Mouse (Mus musculus) hindbrain, embryonic 16.5 days (tissue): ENCODE measurements at regions not wholly inside any gene's neighbourhood (a gene's known extent, or its start where the extent isn't known, plus 50 kb on each side); places are given as distances from the start of the nearest gene placed in this dataset.
A peak's percentile ranks its signal among the peaks of the same experiment; 100 is the strongest.

Source experiments
- ATAC-seq: fragments of 200-750 bp; cut with Nextera tagmentation; 2 replicates; pipeline ENCODE4 v1.8.0; 2017; ENCODE audit warnings: moderate TSS enrichment, moderate library complexity
- H3K27ac ChIP-seq: fragments of 300-500 bp; sonication (generic); 2 replicates; pipeline ENCODE4 v1.5.1; 2014; ENCODE audit warnings: low read depth, mild to moderate bottlenecking, control low read depth, low read length, moderate library complexity
- H3K27me3 ChIP-seq: fragments of 300-500 bp; sonication (generic); replicated peaks from 2 replicates; pipeline ENCODE4 v1.6.1; 2014; ENCODE audit warnings: low read length; ENCODE audit not compliant: control insufficient read depth, insufficient read depth
- H3K36me3 ChIP-seq: fragments of 300-500 bp; sonication (generic); 2 replicates; pipeline ENCODE4 v1.6.1; 2014; ENCODE audit warnings: mild to moderate bottlenecking, low read length, moderate library complexity, mixed read lengths; ENCODE audit not compliant: control insufficient read depth, insufficient read depth
- H3K4me1 ChIP-seq: fragments of 300-500 bp; sonication (generic); 2 replicates; pipeline ENCODE4 v1.6.1; 2014; ENCODE audit warnings: low read depth, low read length; ENCODE audit not compliant: control insufficient read depth, insufficient read depth
- H3K4me2 ChIP-seq: fragments of 300-500 bp; sonication (generic); 2 replicates; pipeline ENCODE4 v1.6.1; 2014; ENCODE audit warnings: mild to moderate bottlenecking, low read length, control low read depth, moderate library complexity
- H3K4me3 ChIP-seq: fragments of 300-500 bp; sonication (generic); 2 replicates; pipeline ENCODE4 v1.5.1; 2014; ENCODE audit warnings: mild to moderate bottlenecking, low read length, control low read depth, moderate library complexity
- H3K9ac ChIP-seq: fragments of 300-500 bp; sonication (generic); 2 replicates; pipeline ENCODE4 v1.6.1; 2014; ENCODE audit warnings: low read depth, mild to moderate bottlenecking, control low read depth, low read length, moderate library complexity
- H3K9me3 ChIP-seq: fragments of 300-500 bp; sonication (generic); 2 replicates; pipeline ENCODE4 v1.6.1; 2014; ENCODE audit warnings: mild to moderate bottlenecking, low read length, moderate library complexity; ENCODE audit not compliant: control insufficient read depth
- WGBS: fragments of 180-500 bp; shearing (Covaris S2); extraction: QIAGEN DNeasy Blood & Tissue Kit; methylation state at CpG from one replicate; pipeline ENCODE4 v1.1.7; 2014; 5-methylcytosine and 5-hydroxymethylcytosine counted together

DNA sequence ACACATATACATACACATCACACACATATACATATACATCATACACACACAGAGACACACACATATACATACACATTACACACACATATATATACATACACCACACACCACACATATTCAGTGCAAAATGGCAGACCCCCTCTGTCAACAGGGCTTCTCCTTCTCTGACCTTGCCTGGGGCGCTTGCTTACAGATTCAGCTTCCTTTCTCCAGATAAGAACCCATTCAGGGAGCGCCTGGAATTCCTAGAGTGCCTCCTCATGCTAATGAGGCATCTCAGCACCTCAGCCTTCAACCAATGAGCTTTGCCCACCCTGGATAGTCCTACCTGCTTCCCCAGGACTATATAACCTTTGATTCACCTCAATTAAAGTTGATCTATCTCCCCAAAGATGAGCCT is 200.3 kb downstream of the Spata18 start:
- ATAC-seq: no peak
- WGBS: 73% methylated on average over 2 of the region's 2 CpGs
- H3K27ac ChIP-seq: no peak overlapping the region
- H3K9ac ChIP-seq: no peak overlapping the region
- H3K9me3 ChIP-seq: no peaks in the 10 kb centered on the region
- H3K4me3 ChIP-seq: no peak overlapping the region
- no peak overlapping the region for H3K4me2 ChIP-seq
- no peaks in the 10 kb centered on the region for H3K36me3 ChIP-seq
- no peaks in the 10 kb centered on the region for H3K27me3 ChIP-seq
- peaks cover 4% of the 10 kb centered on the region for H3K4me1 ChIP-seq

DNA sequence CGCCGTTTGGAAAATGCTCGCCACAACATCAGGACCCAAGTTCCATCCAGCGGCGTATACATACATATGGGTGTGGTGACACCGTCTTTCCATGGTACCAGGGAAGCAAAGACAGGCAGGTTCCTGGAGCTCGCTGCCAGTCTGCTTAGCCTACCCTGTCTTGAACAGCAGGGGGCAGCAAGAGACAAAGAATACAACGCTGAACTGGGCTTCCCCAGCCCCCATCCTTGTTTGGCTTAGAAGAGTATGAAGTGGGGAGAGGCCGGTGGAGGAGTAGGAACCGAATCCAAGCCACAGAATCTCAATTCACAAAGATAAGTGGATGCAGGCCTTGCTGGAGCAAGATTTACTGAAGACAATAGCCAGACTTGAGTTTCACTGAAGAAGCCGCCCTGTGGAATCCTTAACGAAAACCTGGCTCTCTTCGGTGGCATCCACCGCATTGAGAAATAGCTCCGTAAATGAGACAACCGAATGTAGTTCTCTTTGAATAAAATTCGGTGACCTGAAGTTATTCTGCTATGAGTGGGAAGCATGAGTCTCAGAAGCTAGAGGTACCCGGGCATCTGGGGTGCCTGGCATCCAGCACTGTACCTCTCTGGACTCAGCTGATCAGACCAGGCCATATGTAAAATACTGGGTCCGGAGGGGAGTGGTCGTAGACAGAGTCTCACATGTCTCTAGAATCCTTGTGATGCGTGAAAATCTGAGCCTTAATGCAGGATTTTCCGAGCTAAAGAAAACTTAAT is 203.0 kb downstream of the Spata18 start:
- ATAC-seq: peak; percentile 95
- peak overlapping the region; percentile 16; the same call in 1 of the 2 replicates for H3K9ac ChIP-seq
- no peaks in the 10 kb centered on the region for H3K36me3 ChIP-seq
- H3K27ac ChIP-seq: no peak overlapping the region
- H3K4me3 ChIP-seq: no peak overlapping the region
- H3K4me2 ChIP-seq: peak overlapping the region; percentile 40
- 43% methylated on average over 22 of the region's 22 CpGs for WGBS
- no peaks in the 10 kb centered on the region for H3K27me3 ChIP-seq
- H3K9me3 ChIP-seq: no peaks in the 10 kb centered on the region
- H3K4me1 ChIP-seq: peaks cover 4% of the 10 kb centered on the region

DNA sequence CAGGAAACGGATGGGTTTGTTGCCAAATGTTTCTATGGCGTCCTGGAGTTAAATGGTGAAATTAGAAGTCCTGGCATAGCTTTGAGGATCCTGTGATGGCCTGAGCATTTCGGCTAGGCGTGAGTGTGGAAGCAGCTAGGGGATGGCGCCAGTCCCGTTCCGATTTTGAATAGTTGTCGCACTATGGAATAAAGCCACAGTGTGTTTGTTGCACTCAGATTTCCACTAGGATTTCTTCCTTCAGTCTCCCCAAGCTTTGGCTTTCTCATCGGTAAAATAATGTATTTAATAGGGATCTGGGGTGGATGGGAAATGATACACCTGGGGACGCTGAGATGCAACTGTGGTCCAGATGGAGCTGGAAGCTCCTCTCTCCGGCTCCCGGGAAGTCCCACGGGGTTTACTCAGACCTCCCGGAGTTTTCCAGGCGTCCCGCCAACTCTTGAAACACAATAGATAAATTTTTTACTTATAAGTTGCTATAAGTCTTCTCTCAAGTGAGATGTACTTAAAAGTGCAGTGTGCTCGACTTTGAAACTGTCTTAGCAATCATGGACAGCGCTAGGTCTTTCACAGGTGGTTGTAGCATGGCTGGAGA is 203.7 kb downstream of the Spata18 start:
- no peak overlapping the region for H3K4me2 ChIP-seq
- no peak overlapping the region for H3K9ac ChIP-seq
- no peaks in the 10 kb centered on the region for H3K9me3 ChIP-seq
- no peak overlapping the region for H3K4me3 ChIP-seq
- no peaks in the 10 kb centered on the region for H3K27me3 ChIP-seq
- H3K4me1 ChIP-seq: peaks cover 4% of the 10 kb centered on the region
- H3K36me3 ChIP-seq: no peaks in the 10 kb centered on the region
- 75% methylated on average over 18 of the region's 18 CpGs for WGBS
- H3K27ac ChIP-seq: no peak overlapping the region
- no peak for ATAC-seq

DNA sequence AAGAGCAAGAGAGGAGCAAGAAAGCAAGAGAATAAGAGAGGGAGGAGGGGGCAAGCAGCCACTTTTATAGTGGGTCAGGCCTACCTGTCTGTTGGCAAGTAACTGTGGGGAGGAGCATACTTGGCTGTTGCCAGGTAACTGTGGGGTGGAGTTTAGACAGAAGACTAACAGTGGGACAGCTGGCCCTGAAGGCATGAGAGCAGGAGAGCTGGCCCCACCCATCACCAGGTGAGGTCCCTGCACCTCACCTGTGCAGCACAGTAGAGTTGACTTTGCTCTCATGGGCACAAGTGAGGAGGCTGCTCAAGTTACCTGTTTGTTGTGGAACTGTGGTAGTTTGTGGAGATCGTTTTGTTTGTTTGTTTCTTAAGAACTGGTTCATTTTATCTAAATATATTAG is 208.1 kb downstream of the Spata18 start:
- Histone ChIP-seq H3K4me3 (no peak overlapping the region), H3K27ac (no peak overlapping the region), H3K4me1 (peaks cover 1% of the 10 kb centered on the region), H3K9me3 (no peaks in the 10 kb centered on the region), H3K27me3 (no peaks in the 10 kb centered on the region), H3K36me3 (no peaks in the 10 kb centered on the region), H3K4me2 (no peak overlapping the region), H3K9ac (no peak overlapping the region)
- ATAC-seq: no peak
- 94% methylated on average over 1 of the region's 1 CpGs for WGBS

DNA sequence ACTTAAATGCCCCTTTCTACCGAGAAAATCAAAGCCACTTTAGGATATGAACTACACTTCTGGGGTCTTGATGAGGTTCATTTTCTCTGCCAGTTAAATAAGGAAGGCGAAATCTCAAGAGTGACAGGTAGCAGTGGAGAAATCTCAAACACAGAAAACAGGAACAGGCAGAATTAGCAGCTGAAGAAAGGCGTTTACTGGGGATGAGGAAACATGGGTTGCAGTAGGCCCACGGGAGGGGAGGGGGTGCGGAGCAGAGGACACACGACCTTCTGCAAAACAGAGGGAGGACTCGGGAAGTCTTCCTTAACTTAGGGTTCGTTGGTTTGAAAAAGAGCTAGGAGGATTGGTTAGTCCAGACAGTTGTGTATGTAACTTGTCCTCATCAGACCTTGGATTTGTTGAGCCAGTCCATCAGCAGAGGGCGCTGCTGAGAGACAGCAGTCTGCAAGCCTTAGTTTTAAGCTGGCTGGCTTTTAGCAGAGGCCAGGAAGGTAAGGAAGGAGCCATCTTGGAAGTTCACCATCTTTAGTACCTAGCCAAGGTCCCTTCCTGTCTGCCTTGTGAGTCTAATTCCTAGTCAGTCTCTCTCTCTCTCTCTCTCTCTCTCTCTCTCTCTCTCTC is 204.0 kb downstream of the Usp46 start:
- no peaks in the 10 kb centered on the region for H3K36me3 ChIP-seq
- no peaks in the 10 kb centered on the region for H3K9me3 ChIP-seq
- ATAC-seq: no peak
- H3K27ac ChIP-seq: no peak overlapping the region
- H3K27me3 ChIP-seq: no peaks in the 10 kb centered on the region
- no peak overlapping the region for H3K4me2 ChIP-seq
- H3K4me3 ChIP-seq: no peak overlapping the region
- WGBS: 78% methylated on average over 9 of the region's 9 CpGs
- H3K4me1 ChIP-seq: no peaks in the 10 kb centered on the region
- H3K9ac ChIP-seq: no peak overlapping the region

DNA sequence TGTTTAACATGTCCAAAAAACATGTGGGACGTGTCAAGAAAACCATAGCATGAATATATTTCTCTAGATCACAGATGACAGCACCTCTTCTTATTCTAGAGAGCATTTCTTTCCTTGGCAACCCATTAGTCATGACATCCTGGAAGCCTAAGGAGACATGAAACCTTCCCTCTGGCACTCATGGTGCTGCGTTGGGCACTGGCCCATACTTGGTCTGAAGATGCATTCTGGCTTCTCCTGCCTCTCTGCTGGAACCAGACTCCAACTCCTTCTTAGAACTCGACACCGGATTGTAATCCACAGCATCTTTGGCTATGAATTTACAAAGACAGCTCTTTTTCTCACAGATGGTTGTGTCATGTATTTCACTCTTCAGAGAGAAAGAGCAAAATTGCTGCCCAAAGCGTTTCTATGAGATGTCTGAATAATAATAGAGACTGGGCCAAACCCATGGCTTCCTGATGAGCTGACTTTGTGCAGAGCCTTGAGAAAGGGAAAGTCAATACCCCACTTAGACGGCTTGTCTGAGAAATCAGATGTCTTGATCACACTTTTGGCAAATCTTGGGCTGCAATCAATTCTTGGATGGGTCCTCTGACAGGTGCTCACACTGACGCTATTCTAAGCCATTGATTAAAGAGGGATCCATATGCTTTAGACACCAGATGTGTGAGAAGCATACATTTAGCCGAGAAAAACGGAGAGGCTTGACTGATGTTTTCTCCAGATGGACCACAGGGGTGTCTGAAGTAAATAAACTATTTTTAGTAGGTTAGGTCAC is 195.4 kb downstream of the Usp46 start:
- H3K4me3 ChIP-seq: no peak overlapping the region
- WGBS: 68% methylated on average over 9 of the region's 9 CpGs
- H3K4me2 ChIP-seq: no peak overlapping the region
- H3K36me3 ChIP-seq: no peaks in the 10 kb centered on the region
- no peaks in the 10 kb centered on the region for H3K27me3 ChIP-seq
- ATAC-seq: no peak
- no peaks in the 10 kb centered on the region for H3K9me3 ChIP-seq
- H3K9ac ChIP-seq: no peak overlapping the region
- no peaks in the 10 kb centered on the region; the same call in 1 of the 2 replicates for H3K4me1 ChIP-seq
- H3K27ac ChIP-seq: no peak overlapping the region

DNA sequence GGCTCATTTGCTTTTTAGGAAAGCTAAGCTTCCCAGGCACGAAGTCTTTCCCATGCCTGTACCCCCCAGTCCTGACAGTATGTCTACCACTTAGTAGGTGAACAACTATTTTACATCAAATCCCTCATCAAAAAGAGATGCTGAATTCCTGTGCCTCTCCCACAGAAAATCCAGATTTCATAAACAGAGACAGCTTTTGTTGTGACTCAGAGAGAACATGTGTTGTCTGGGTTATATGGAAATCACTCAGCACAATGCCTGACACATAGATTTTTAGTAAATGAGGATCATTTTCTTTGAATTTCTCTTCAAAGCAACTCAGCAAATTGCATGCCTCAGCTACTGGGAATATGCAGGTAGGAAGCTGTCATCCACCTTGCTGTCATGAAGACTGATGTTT is 193.5 kb downstream of the Usp46 start:
- H3K9me3 ChIP-seq: no peaks in the 10 kb centered on the region
- H3K9ac ChIP-seq: no peak overlapping the region
- no peak overlapping the region for H3K4me3 ChIP-seq
- H3K4me2 ChIP-seq: no peak overlapping the region
- H3K27me3 ChIP-seq: no peaks in the 10 kb centered on the region
- H3K27ac ChIP-seq: no peak overlapping the region
- ATAC-seq: no peak
- no peaks in the 10 kb centered on the region for H3K36me3 ChIP-seq
- no peaks in the 10 kb centered on the region; the same call in 1 of the 2 replicates for H3K4me1 ChIP-seq
- WGBS: 89% methylated on average over 1 of the region's 1 CpGs

DNA sequence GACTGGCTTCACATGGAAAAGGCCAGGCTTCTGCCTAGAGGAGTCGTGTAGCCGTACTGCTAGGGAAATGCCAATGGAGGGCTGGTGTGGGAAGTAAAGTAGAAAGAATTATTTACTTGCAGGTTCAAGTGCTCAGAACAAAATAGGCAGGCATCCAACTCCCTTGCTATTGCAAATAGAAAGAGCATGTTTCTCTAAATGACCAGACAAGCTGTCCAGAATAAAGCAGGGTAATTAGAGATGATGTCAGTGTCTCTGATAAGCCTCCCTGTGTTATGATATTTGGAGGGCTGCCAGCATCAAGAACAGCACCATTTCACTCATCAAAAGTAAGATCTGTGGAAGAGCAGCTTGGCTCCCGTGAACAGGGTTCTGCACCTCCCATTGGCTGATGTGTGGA is 192.4 kb downstream of the Usp46 start:
- Histone ChIP-seq H3K27ac (no peak overlapping the region), H3K4me3 (no peak overlapping the region), H3K4me2 (no peak overlapping the region), H3K36me3 (no peaks in the 10 kb centered on the region), H3K27me3 (no peaks in the 10 kb centered on the region), H3K9ac (no peak overlapping the region), H3K9me3 (no peaks in the 10 kb centered on the region), H3K4me1 (no peaks in the 10 kb centered on the region; the same call in 1 of the 2 replicates)
- WGBS: 69% methylated on average over 3 of the region's 3 CpGs
- ATAC-seq: no peak

DNA sequence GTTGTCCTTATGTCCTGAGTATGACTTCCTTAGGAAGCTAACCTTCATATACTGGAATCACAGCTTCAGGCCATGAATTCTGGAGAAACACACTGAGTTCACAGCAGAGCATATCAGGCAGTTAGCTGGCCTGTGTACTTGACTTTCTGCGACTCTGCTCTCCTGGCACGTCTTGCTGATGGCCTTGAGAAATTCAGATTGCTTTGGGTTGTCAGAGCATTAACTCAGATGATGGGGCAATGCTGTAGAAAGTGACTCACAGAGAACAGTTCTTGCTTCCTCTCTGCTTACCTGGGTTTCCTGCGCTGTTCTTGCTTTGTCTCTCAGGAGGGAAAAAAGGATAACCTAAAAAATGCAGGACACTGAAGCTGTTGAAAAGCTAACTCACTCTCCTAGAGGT is 187.3 kb downstream of the Usp46 start:
- Histone ChIP-seq H3K27me3 (no peaks in the 10 kb centered on the region), H3K4me1 (peaks cover 4% of the 10 kb centered on the region; the same call in 1 of the 2 replicates), H3K4me3 (no peak overlapping the region), H3K36me3 (no peaks in the 10 kb centered on the region), H3K4me2 (no peak overlapping the region), H3K9me3 (no peaks in the 10 kb centered on the region), H3K9ac (no peak overlapping the region), H3K27ac (no peak overlapping the region)
- WGBS: 85% methylated on average over 3 of the region's 3 CpGs
- no peak for ATAC-seq
